Mouse (Mus musculus): ENCODE results near the gene Lin7c. TPM values are rescaled to one million over a fixed set of nuclear protein-coding genes. Genes with fewer than 3 reads are reported as not detected.

The Lin7c gene
- total RNA-seq, 2 experiments from 2014 or later, result 55.2 to 57.5 TPM

DNA sequence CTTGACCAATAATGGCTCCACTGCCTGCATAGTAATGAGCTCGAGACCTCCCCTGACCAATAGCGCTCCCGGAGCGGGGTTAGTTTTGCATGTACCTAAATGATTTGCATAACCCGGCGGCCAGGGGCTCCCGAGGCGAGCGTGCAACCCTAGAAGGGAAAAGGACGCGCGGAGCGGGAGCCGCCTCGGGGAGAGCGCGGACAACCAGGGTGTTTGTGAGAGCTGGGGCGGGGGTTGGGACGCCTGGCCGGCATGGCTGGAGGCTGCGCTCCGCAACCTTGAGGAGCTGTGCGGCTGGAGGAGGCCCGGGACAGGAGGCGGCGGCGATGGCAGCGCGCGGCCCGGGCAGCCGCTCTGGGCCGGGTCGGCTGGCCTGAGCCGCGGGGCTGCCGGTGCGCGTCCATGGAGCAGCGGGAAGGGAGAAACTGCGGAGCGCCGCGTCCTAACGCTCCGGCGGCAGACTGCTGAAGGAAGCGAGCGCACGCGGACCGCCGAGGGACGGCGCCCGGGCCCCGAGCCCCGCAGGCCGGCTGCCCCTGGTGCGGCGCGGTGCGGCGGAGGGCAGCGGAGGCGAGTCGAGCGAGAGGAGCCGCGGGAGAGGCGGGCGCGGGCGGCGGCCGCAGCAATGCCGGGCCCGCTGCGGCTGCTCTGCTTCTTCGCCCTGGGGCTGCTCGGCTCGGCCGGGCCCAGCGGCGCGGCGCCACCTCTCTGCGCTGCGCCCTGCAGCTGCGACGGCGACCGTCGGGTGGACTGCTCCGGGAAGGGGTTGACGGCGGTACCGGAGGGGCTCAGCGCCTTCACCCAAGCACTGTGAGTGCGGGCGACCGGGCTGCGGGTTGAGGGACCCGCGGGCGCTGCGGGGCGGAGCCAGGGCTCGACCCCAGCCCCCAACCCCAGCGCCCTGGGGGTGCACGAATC, 27.1 kb downstream of the Lin7c start, which contains the start of gene Lgr4:
TSS of gene Lgr4 (plus strand) at position 152 of the 918 bp plus-strand sequence.
- DNase-seq, result peak; percentile 96

DNA sequence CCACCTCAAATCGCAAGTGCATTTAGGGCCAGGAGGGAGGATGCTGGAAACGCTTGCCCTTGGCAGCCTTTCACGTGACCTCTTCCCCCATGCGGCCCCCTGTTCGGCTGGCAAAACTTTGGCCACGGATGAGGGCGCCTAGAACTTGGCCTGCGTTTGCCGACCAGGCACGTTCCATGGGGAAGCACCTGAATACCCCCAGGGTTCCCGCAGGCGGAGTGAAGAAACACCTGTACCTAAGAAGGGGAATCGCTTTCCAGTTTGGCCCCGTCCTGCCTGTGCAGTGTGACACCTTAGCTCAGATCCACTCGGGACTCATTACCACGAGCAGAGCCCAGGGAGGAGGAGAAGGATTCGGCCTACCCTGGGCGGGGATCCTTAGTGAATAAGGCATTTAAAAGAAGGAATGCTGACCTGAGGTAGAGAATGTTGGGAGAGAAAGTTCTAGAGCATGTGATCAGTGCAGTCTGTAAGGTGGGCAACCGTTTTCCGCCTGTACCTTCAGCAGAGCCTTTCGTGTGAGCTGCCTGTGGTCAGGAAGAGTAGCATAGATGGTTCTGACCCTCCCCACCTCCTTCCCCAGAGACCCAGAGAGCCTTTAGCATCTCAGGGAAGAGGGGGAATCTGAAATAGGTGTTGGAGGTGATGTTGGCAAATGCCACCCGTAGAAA, 28.1 kb downstream of the Lin7c start:
- DNase-seq, result peak; percentile 50

GRCm38 (mm10) chr2:109920471-109920870, 29.8 kb downstream of the Lin7c start:
- DNase-seq, result no peak

GRCm38 (mm10) chr2:109921298-109922035, 30.8 kb downstream of the Lin7c start:
- DNase-seq, result no peak

GRCm38 (mm10) chr2:109922306-109922705, 31.7 kb downstream of the Lin7c start:
- no peak for DNase-seq

DNA sequence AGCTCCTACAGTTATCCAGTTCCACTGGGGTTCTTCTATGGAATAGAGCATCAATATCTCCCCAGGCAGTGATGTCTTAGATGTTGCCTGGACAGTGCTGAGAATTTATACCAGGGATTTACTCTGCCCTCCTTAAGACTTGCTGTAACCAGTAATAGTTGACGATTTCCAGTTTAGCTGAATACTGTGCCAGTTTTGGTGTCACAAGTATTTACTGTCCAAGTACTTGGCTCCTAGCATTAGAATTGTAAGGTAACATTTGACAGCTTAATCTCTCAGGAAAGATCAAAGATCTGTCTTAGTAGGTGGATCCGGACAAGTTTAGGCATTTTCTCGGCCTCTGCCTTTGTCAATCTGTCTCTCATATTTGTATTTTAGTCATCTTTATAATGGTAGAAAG, 32.4 kb downstream of the Lin7c start:
- no peak for DNase-seq

GRCm38 (mm10) chr2:109923945-109924344, 33.3 kb downstream of the Lin7c start:
- no peak for DNase-seq

- no peak for DNase-seq
These were observed 36.3 kb downstream of the Lin7c start for GRCm38 (mm10) chr2:109926984-109927383.

- DNase-seq, result no peak
These were observed 36.8 kb downstream of the Lin7c start for GRCm38 (mm10) chr2:109927446-109927845.

GRCm38 (mm10) chr2:109927876-109928275, 37.2 kb downstream of the Lin7c start:
- DNase-seq, result no peak

- no peak for DNase-seq
These were observed 38.1 kb downstream of the Lin7c start for GRCm38 (mm10) chr2:109928791-109929190.

DNA sequence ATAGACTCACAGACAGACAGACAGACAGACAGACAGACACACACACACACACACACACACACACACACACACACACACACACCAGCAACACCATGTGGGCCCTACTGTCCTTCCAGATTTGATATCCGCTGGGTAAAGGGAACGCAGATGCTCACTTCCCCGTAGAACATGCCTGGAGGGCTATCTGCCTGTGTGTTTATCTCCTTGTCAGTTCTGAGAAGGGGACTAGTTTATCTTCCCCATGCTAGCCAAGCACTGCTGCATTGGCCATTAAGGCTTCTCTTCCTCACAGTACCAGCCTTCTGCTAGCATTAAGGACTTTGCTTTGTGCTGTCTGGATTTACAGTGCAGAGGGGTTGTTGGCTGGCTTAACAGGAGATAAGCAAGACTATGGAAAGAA, 38.6 kb downstream of the Lin7c start:
- DNase-seq, result no peak

DNA sequence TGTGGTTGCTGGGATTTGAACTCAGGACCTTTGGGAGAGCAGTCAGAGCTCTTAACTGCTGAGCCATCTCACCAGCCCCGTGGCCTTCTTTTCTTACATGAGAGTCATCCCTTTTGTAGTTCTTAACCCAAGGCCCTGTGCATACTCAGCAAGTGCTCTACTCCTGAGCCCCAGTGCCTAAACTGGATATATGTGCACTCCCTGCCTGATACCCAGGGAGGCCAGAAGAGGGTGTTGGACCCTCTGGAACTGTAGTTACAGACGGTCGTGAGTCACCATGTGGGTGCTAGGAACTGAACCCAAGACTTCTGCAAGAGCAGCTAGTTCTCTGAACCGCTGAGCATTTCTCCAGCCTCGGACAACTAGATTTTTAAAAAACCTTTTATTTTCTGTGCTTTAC, 39.7 kb downstream of the Lin7c start:
- DNase-seq, result no peak

DNA sequence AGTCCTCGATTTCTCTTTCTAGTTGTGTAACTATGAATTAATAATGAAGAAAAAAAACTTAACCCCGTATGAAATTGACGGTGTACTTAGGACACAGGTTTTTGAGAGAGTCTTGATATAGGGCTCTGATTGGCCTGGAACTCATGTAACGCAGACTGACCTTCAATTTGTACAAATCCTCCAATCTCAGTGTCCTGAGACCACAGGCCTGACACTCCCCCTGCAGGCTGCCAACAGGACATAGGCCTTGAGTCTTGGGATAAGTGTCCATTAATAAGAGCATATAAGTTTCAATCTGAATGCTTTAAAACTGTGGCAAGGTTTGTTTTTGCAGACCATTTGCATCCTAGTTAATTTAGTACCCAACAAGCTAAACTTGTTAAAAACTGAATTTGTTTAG, 40.1 kb downstream of the Lin7c start:
- DNase-seq, result no peak

GRCm38 (mm10) chr2:109931978-109932780, 41.5 kb downstream of the Lin7c start:
- DNase-seq, result no peak

- DNase-seq, result no peak
These were observed 42.5 kb downstream of the Lin7c start for GRCm38 (mm10) chr2:109933151-109933550.

GRCm38 (mm10) chr2:109934086-109934485, 43.4 kb downstream of the Lin7c start:
- no peak for DNase-seq

DNA sequence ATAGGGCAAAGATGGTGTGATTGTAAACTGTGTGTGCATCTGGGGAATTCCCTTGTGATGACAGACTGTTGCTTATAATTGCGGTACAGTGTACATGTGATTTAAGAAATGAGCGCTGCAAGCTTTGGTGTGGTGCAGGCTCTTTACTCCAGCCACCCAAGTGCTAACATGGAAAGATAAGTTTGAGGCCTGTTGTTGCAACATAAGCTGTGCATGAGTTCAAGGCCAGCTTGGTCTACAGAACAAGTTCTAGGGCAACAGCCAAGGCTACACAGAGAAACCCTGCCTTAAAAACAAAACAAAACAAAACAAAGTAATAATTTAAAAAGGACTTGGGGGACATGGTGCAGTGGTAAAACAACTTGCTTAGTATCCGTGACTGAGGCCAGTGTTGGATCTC, 44.5 kb downstream of the Lin7c start:
- DNase-seq, result no peak

DNA sequence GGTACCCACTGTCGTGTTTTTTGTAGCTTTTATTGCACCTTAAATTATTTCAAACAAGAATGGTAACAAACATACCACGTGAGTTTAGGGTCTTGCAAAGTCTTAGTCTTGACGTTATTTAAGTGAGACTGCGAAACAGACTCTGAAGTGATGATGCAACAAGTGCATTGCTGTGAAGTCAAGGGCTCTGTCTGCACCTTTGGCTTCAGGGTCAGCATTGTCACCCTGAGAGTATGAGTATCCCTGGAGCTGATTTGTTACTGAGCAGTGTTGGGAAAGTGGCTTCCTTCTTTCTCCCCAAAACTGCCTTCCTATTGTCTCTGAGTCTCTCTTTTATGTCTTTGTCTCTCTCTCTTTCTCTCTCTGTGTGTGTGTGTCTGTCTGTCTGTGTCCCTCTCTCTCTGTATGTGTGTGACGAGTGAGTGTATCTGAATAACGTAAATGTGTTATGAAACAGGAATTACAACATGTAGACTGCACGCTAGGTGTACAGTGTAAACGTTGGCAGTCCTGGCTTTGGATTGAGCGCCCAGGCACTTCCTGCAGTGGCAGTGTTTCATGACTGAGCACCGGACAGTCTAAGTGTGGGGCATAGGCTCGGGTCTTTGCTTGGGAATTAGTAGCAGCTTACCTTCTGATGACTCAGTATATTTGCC, 45.2 kb downstream of the Lin7c start:
- no peak for DNase-seq

DNA sequence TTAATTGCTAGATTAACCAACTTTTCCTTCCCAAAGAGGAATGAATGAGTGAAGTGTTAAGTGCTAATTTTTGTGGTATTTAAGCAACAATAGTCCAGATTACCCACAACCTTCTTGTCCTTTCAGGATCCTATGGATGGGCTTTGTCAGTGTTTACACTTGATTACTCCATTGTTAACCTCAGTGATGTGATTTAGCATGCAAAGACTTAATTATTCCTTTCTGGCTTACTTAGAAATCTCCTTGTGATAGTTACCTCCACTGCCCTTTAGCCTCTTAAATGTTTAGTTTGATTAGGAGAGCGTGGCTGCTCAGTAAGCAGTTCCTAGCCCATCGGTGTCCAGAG, 45.7 kb downstream of the Lin7c start:
- no peak for DNase-seq

GRCm38 (mm10) chr2:109941973-109942444, 51.4 kb downstream of the Lin7c start:
- DNase-seq, result no peak

All from heart, postnatal 4 days (tissue).